Mouse (Mus musculus) midbrain, embryonic 10.5 days (tissue): ENCODE data around the gene Chd2. TPM values are rescaled to one million over a fixed set of nuclear protein-coding genes. Genes with fewer than 3 reads are reported as not detected.

Experiments used
- DNase-seq: peaks from one replicate; pipeline ENCODE4 v3.0.0-alpha.2; 2017; ENCODE audit warnings: low spot score
- H3K27ac ChIP-seq: fragments of 300-500 bp; sonication (generic); replicated peaks from 2 replicates; pipeline ENCODE4 v1.5.1; 2016; ENCODE audit warnings: mild to moderate bottlenecking
- H3K27me3 ChIP-seq: fragments of 300-500 bp; sonication (generic); 2 replicates; pipeline ENCODE4 v1.6.1; 2016; ENCODE audit warnings: low read depth, mild to moderate bottlenecking; ENCODE audit not compliant: poor library complexity, severe bottlenecking
- H3K36me3 ChIP-seq: fragments of 300-500 bp; sonication (generic); 2 replicates; pipeline ENCODE4 v1.6.1; 2016; ENCODE audit warnings: mild to moderate bottlenecking, moderate library complexity
- H3K4me1 ChIP-seq: fragments of 300-500 bp; sonication (generic); 2 replicates; pipeline ENCODE4 v1.6.1; 2016
- H3K4me3 ChIP-seq: fragments of 300-500 bp; sonication (generic); 2 replicates; pipeline ENCODE4 v1.5.1; 2016; ENCODE audit warnings: mild to moderate bottlenecking, moderate library complexity
- H3K9me3 ChIP-seq: fragments of 300-500 bp; sonication (generic); replicated peaks from 2 replicates; pipeline ENCODE4 v1.6.1; 2016; ENCODE audit warnings: mild to moderate bottlenecking
- WGBS: fragments of 180-500 bp; shearing (Covaris S2); methylation state at CpG from one replicate; pipeline ENCODE4 v1.1.7; 2016; 5-methylcytosine and 5-hydroxymethylcytosine counted together
- polyA plus RNA-seq: library from polyadenylated mRNA; unstranded; fragments of >200 nt; fragmentation: Nextera tagmentation; extraction: Ambion mirVana; gene quantifications from 2 replicates; pipeline ENCODE4 v1.2.1, GENCODE M21; 2016

The Chd2 gene
- polyA plus RNA-seq, 1 experiment from 2014 or later, result 39.6 TPM

DNA sequence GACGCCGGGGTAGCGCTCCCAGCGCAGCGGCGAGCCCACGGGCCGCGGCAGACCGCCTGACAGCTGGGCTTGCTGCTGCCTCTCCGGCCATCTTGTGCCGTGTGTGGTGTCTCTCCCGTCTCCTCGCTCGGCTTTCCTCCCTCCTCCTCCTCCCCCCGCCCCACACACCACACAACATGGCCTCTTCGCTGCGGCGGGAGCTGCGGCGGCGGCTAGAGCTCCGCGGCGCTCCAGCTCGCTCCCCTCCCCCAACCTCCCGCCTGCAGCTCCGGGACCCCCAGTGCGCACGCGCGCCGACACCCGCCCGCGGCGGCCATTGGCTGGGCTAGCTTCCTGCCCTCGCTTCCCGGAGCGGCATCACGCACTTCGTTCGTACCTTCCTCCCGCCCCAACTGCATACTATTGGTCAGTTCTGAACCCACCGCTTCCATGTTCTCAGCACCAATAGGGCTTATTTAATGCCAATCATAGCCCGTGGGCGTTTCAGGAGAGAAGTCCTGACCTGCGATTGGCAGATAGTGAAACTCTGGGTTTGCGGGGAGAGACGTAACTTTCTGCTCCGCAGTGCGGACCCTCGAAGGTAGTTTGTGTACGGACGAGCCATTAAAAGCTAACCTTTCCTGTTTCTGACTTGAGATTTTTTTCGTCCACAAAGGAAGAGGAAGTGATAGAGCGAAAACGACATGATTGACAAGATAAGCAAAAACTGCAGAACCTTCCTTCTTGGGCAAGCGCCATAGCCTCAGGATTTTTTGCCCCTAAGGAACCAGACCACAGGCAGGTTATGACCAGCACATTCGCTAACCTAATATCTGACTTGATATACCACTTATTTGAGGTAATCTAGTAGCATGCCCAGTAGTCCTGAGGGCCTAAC is 16.9 kb upstream of the Chd2 start:
- no peaks in the 10 kb centered on the region for H3K9me3 ChIP-seq
- peak; percentile 100 for DNase-seq
- H3K27ac ChIP-seq, result peak overlapping the region; percentile 100
- under 1% methylated on average over 53 of the region's 60 CpGs for WGBS
- H3K36me3 ChIP-seq, result peaks cover 17% of the 10 kb centered on the region
- no peaks in the 10 kb centered on the region for H3K27me3 ChIP-seq
- peaks cover 40% of the 10 kb centered on the region for H3K4me1 ChIP-seq
- peak overlapping the region; percentile 100 for H3K4me3 ChIP-seq

DNA sequence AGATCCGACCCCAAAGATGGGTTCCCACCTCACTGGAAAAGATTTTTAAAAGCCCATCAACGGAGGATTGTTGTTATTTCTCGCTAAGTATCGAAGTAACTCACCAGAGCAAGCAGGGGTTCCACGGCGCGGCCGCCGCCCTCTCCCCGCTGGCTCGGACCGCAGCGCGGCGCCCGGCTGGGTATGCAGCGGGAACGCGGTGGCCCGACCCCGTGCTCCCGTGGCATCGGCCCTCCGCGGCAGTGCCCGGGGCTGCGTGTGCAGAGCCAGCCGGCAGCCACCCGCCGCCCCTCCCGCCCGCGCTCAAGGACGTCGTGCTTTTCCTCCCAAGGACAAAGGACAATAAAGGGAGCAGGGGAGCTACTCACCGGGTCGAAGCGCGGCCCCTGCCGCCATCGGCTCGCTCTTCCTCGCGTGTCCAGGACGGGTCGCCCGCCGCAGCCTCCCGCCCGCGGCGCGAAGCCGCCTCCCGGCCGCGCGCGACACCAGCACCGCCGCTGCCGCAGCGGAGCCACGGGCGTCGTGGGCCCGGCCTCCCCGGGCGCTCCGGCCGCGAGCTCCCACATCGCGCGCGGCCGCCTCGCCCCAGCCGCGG is 16.1 kb upstream of the Chd2 start:
- H3K4me1 ChIP-seq, result peaks cover 41% of the 10 kb centered on the region
- no peaks in the 10 kb centered on the region for H3K27me3 ChIP-seq
- DNase-seq, result peak; percentile 60
- under 1% methylated on average over 76 of the region's 80 CpGs for WGBS
- no peaks in the 10 kb centered on the region for H3K9me3 ChIP-seq
- peak overlapping the region; percentile 100 for H3K27ac ChIP-seq
- peak overlapping the region; percentile 100 for H3K4me3 ChIP-seq
- H3K36me3 ChIP-seq, result peaks cover 25% of the 10 kb centered on the region

DNA sequence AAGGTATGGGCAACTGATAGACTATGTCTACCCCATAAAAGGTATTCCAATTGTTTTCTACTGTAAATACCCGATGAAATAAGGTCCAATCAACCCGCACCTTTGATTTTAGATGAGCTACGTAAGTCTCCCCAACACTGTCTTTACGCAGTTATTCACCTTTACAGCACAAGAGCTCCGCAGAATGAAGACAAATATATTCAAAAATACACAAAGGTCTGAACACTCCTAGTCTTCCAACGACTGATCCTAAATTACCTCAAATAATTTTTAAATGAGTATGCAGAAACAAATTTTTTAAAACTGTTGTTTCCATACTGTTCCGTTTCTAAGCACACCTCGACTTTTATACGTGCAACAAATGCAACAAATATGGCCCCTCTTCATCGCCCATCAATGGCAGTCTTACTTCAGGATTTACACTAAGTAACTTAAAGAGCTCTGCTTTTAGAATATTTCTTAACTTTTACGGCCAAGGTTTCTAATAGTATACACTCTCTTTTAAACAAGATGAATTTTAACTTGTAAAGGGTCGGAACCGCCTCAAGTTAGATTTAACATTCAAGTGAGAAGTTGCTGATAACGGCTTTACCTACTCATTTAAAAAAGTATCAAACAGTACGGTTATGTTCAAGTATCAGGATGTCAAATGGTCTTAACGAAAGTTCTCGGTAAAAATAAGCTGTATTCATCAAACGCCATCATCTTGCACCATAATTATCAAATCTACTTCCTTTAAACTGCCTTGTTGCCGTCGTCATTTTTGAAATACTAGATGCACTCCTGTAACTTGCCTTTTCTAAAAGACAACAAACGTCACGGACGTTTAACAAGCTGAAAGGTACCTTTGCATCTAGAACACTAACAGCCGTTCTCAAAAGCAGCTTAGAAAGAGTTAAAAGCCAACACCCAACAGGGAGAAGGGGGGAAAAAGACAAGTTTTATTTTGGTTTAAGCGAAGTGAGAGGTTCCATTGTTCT is 15.3 kb upstream of the Chd2 start:
- Histone ChIP-seq H3K36me3 (peaks cover 33% of the 10 kb centered on the region), H3K4me3 (peak overlapping the region; percentile 100), H3K27me3 (no peaks in the 10 kb centered on the region), H3K27ac (peak overlapping the region; percentile 100), H3K9me3 (no peaks in the 10 kb centered on the region), H3K4me1 (peaks cover 45% of the 10 kb centered on the region)
- DNase-seq, result no peak
- WGBS, result under 1% methylated on average over 25 of the region's 25 CpGs

DNA sequence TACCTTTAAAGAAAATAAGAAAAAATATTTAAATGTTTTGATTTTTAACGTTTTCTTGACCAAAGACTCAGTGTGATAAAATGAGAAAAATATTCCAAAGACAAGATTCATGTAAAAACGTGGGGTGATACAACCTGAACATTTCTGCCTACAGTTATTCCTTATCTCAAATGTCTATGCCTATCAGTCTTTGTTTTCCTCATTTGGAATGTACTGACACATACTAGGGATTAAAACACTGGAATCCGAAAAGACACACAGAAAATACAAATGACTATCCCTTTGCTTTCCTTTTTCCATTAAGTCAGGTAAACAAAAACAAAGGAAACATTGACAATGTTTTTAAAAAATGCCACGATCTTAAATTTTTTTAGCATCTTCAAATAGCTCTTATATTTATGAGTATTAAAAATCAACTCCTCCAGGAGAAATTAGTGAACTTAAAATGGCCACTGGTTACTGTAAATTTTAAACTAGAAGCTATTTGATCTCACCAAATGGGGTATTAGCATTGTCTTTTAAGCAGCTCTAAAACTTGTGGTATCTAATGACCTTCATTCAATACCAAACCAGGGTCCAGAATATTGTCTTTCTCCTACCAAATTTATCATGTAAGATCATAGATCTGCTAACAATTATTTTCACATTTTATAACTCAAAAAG is 14.4 kb upstream of the Chd2 start:
- H3K27me3 ChIP-seq, result no peaks in the 10 kb centered on the region
- no peaks in the 10 kb centered on the region for H3K9me3 ChIP-seq
- 33% methylated on average over 4 of the region's 4 CpGs for WGBS
- no peak for DNase-seq
- peaks cover 42% of the 10 kb centered on the region for H3K36me3 ChIP-seq
- peaks cover 37% of the 10 kb centered on the region for H3K4me1 ChIP-seq
- H3K4me3 ChIP-seq, result peak overlapping the region; percentile 100
- H3K27ac ChIP-seq, result peak overlapping the region; percentile 100

DNA sequence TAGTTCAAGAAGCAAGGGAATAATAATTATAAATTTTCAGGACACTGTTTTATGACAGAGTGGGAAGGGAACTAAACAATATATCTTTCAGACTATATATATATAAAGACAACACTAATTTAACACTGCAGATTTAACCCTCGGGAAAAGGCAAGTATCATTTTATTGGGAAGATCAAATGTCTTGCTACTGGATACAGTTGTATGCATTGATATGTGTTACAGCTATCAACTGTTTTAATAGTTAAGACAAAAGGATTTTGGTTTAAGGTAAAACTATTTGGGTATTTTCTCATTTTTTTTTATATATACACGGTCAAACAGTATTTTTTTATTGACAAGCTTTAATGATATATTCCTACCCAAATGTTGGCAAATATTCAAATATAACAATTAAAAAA is 13.2 kb upstream of the Chd2 start:
- H3K27me3 ChIP-seq, result no peaks in the 10 kb centered on the region
- H3K4me3 ChIP-seq, result peak overlapping the region; percentile 100
- no peak for DNase-seq
- H3K9me3 ChIP-seq, result no peaks in the 10 kb centered on the region
- H3K36me3 ChIP-seq, result peaks cover 54% of the 10 kb centered on the region
- H3K27ac ChIP-seq, result no peak overlapping the region; the same call in 1 of the 2 replicates
- peaks cover 34% of the 10 kb centered on the region for H3K4me1 ChIP-seq
- WGBS, result 83% methylated on average over 2 of the region's 2 CpGs

DNA sequence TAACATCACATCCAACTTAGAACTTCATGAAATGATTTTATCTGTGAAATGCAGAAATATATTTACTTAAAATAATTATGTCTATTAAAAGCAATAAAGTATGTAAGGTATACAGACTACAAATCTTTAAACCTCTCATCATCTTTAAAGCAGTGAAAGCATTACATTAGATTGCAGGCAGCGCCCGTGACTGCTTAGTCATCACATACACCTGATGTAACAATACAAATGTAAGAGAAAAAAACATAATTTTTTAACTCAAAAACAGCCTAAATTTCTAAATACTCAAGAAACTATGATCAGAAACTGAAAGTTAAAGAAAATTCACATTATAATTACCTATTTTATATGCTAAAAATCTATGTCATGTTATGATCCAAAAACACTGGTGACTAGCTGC is 11.5 kb upstream of the Chd2 start:
- no peaks in the 10 kb centered on the region for H3K9me3 ChIP-seq
- H3K27me3 ChIP-seq, result no peaks in the 10 kb centered on the region
- H3K36me3 ChIP-seq, result peaks cover 71% of the 10 kb centered on the region
- peak; percentile 1 for DNase-seq
- H3K4me3 ChIP-seq, result no peak overlapping the region
- WGBS, result 94% methylated on average over 2 of the region's 2 CpGs
- peaks cover 26% of the 10 kb centered on the region for H3K4me1 ChIP-seq
- H3K27ac ChIP-seq, result no peak overlapping the region

DNA sequence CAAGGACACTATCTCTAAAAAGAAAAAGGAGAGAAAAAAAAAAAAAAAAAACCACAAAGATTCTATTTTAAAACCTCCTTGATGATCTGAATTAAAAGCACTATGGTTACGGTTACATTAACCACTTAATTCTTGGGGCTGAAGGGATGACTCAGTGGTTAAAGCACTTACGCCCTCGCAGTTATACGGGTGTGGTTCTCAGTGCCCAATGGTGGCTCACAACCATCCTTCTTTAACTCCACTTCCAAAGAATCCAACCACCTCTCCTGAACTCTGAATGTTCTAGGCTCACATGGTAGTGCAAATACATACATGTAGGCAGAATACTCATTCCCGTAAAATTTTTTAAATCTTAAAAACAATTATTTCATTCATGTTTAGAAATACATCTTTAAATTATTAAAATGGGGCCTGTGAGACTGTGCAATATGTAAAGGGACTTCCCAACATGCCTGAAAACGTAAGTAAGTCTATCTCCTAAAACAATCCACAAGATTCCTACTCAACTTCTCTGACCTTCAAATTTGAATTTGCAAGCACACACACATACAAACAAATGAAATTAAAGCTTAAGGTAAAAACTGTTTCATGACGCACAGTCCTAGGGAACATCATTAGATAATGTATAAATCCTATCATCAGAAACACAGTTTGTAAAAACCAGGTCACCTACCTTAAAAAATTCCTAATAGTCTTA is 10.6 kb upstream of the Chd2 start:
- peak; percentile 2 for DNase-seq
- no peaks in the 10 kb centered on the region for H3K27me3 ChIP-seq
- H3K36me3 ChIP-seq, result peaks cover 79% of the 10 kb centered on the region
- 94% methylated on average over 7 of the region's 7 CpGs for WGBS
- H3K4me3 ChIP-seq, result peak overlapping the region; percentile 16; the same call in 1 of the 2 replicates
- peaks cover 28% of the 10 kb centered on the region for H3K4me1 ChIP-seq
- H3K9me3 ChIP-seq, result no peaks in the 10 kb centered on the region
- H3K27ac ChIP-seq, result no peak overlapping the region

DNA sequence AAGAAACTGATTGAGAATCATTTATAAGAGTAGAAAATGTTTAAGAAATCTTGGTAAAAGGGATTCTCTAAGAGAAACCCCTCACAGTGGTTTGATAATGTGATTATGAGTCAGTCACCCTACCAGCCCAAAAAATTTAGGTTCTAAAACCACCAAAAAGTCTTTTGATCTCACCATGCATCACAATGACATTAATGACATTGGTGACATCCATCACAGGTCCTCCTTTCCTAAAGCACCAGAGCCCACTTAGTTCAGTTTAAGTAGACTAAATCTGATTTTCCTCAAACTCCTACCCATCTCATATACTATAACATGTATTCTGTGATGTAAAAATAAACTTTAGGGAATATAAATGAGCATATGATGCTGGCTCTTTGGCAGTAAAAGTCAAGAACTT is 9.7 kb upstream of the Chd2 start:
- DNase-seq, result no peak
- Histone ChIP-seq H3K4me1 (peaks cover 32% of the 10 kb centered on the region), H3K4me3 (no peak overlapping the region), H3K27ac (no peak overlapping the region), H3K36me3 (peaks cover 87% of the 10 kb centered on the region), H3K27me3 (no peaks in the 10 kb centered on the region), H3K9me3 (no peaks in the 10 kb centered on the region)

DNA sequence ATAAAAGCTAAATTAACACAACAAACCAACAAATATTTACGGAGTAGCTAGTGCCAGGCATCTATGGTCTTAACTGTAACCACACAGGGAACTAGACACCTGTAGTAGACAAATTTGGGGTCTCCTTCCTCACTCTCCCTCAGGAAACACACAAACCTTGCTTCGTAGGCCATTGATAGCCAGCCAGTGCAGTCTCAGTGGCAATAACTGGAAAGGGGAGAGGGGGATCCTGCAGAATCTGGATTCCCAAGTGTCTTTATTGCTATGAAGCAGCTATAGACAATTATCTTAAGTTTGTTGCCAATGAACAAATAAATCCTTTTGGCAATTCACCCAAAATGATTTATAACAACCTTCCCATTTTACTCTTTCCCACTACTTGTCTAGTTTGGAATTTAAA is 6.4 kb upstream of the Chd2 start:
- H3K4me1 ChIP-seq, result peaks cover 12% of the 10 kb centered on the region
- DNase-seq, result no peak
- no peak overlapping the region for H3K4me3 ChIP-seq
- 88% methylated on average over 2 of the region's 2 CpGs for WGBS
- no peaks in the 10 kb centered on the region for H3K27me3 ChIP-seq
- no peak overlapping the region for H3K27ac ChIP-seq
- no peaks in the 10 kb centered on the region for H3K9me3 ChIP-seq
- peaks cover 99% of the 10 kb centered on the region for H3K36me3 ChIP-seq

DNA sequence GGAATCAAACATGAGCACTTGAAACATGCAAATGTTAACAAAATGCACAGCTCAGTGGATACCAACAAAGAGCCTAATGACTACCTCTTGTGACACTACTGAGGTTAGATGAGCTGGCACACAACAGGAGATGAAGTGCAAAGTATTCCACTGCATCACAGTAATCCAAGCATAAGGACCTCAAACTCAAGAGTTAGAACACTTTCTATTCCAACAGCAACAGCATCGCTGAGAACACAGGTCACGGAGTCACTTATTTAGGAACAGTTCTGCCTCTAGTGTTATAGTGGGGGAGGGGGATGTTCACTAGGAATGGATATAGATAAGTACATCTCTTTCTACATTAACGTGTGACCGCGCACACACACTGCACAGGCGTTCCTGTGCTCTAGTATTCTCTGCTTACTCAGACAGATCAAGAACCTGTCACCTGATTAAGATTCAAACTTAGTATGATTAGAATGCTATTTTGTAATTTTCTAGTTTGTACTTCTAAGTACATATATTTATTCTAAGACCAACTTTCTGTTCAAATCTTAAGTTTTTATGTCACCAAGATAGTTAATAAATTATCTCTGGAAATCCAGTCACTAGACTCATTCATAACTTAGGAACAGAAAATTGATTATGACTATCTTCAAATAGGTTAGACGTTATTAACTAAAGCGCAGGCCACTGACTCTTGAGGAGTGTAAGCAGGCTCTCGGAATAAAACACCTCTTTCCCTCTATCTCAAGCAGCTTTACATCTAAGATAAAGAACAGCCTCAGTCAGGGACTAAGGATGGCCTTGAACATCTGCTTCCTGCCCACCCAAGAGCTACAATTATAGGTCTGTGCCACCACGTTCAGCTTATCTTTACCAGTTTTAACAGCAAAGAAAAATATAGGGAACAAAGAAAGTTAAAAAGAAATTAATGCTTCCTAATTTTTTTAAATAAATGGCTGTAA is 5.2 kb upstream of the Chd2 start:
- no peak overlapping the region for H3K4me3 ChIP-seq
- no peaks in the 10 kb centered on the region for H3K27me3 ChIP-seq
- DNase-seq, result no peak
- H3K4me1 ChIP-seq, result peaks cover 6% of the 10 kb centered on the region
- no peak overlapping the region for H3K27ac ChIP-seq
- H3K36me3 ChIP-seq, result peaks cover 96% of the 10 kb centered on the region
- WGBS, result 89% methylated on average over 10 of the region's 10 CpGs
- H3K9me3 ChIP-seq, result no peaks in the 10 kb centered on the region

DNA sequence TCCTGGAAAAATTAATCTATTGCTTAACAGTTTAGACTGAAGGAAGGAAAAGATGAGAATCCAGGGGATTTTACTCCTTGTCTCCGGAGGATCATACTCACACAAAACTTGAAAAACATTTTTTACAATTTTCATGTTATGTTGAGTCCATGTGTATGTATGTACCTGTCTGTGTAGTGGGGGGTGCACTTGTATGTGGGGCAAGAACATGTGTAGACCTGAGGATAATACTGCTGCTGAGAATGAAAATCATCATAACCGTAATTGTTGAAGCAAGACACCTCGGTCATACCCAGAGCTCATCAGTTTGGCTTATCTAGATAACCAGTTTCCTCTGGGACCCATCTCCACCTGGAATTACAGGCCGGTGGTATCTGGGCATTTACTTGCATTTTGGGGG is 3.4 kb upstream of the Chd2 start:
- no peak overlapping the region for H3K4me3 ChIP-seq
- H3K27ac ChIP-seq, result no peak overlapping the region
- peaks cover 78% of the 10 kb centered on the region for H3K36me3 ChIP-seq
- no peaks in the 10 kb centered on the region for H3K27me3 ChIP-seq
- no peak for DNase-seq
- no peaks in the 10 kb centered on the region for H3K9me3 ChIP-seq
- peaks cover 6% of the 10 kb centered on the region for H3K4me1 ChIP-seq
- 96% methylated on average over 4 of the region's 4 CpGs for WGBS
